Mouse (Mus musculus): ENCODE data around the gene AY074887. TPM values are rescaled to one million over a fixed set of nuclear protein-coding genes. Genes with fewer than 3 reads are reported as not detected.

Gene AY074887
- total RNA-seq, 4 experiments from 2014 or later, result not detected

GRCm38 (mm10) chr9:54916401-54916800 lies 34.4 kb downstream of the AY074887 start:
- no peak for DNase-seq

GRCm38 (mm10) chr9:54915576-54915975 lies 35.2 kb downstream of the AY074887 start:
- no peak for DNase-seq

GRCm38 (mm10) chr9:54909446-54909845 lies 41.4 kb downstream of the AY074887 start:
- DNase-seq, result no peak

Other genes with a start within 250 kb of the AY074887 start
- 10 to 100 TPM; 65.7 to 74.8 (median 70.1) TPM for gene Wdr61, start 216.5 kb downstream of the AY074887 start, total RNA-seq (2022)
- 10 to 100 TPM; 11.0 to 25.5 (median 15.2) TPM for gene Crabp1, start 186.2 kb downstream of the AY074887 start, total RNA-seq (2022)
- 10 to 100 TPM; 44.2 to 48.8 (median 47.7) TPM for gene Ireb2, start 87.2 kb downstream of the AY074887 start, total RNA-seq (2022)
- gene Hykk, start 33.7 kb downstream of the AY074887 start, total RNA-seq (2022), result 1 to 10 TPM; 2.3 to 4.5 (median 3.0) TPM
- 100 to 1,000 TPM; 144 to 175 (median 159) TPM for gene Psma4, start 208 bp downstream of the AY074887 start, total RNA-seq (2022)
- gene Chrna5, start 29.9 kb upstream of the AY074887 start, total RNA-seq (2022), result 1 to 10 TPM in 3 of 4 experiments, under 1 TPM in 1; 0.77 to 1.5 (median 1.2) TPM
- gene Chrna3, start 75.6 kb upstream of the AY074887 start, total RNA-seq (2022), result 10 to 100 TPM; 15.0 to 38.6 (median 22.9) TPM
- gene Chrnb4, start 97.8 kb upstream of the AY074887 start, total RNA-seq (2022), result 10 to 100 TPM; 11.0 to 22.1 (median 12.2) TPM
- 10 to 100 TPM; 50.3 to 60.9 (median 52.8) TPM for gene Ube2q2, start 197.9 kb upstream of the AY074887 start, total RNA-seq (2022)

All from adrenal gland, adult 8-10 months (tissue).